Mouse (Mus musculus) left cerebral cortex, adult 8-10 months (tissue): Measurements from ENCODE around the gene Zfp827. TPM values are rescaled to one million over a fixed set of nuclear protein-coding genes. Genes with fewer than 3 reads are reported as not detected.

ENCODE experiments used
- DNase-seq, 2 experiments: peaks; one replicate each; pipeline ENCODE4 v3.0.0; 2022; ENCODE audit warnings: low spot score in 2 of 2
- total RNA-seq, 4 experiments: library from RNA; stranded (reverse); gene quantifications; 2 replicates each; pipeline ENCODE4 v1.2.4; 2022

The Zfp827 gene
- total RNA-seq, 4 experiments from 2014 or later: 39.1 to 45.0 (median 44.3) TPM

DNA sequence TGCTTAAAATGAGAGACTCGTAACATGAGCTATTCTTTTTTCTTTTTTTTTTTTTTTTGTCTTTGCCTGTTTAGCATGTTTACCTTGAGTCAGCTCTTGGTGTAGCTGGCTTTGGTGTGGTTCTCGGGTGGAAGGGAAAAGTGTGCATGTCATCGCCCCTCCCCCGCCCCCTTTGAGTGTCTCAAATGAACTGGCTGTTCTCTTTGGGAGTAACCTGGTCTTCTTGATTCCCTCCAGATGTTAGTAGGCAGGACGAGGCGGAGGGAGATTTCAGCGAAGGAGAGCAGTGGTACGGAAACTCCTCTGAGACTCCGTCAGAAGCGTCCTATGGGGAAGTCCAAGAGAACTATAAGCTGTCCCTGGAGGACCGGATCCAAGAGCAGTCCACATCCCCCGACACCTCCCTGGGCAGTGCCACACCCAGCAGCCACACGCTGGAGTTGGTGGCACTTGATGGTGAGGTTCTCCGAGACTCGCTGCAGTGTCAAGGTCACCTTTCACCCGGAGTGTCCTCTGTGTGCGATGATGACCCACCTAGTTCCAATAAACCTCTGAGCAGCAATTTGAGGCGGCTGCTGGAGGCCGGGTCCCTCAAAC lies 31.9 kb downstream of the Zfp827 start:
- DNase-seq: no peak

DNA sequence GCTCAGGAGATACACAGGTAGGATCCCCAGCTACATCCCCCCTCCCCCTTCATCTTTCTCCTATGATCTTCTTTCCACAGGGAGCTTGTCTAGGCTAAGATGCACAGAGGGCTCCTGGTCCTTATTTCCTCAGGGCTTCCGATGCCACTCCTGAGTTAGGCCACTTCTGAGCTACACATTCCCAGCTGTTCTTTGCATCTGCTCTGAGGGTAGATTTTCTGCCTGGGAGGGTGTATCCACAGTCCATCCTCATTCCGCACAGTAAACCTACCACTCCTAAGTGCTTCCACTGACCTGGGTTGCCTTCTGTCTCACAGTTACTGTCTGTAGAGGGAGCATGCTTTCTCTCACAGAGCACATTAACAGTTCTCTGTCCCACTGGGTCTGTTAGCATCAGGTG lies 37.7 kb downstream of the Zfp827 start:
- no peak for DNase-seq

DNA sequence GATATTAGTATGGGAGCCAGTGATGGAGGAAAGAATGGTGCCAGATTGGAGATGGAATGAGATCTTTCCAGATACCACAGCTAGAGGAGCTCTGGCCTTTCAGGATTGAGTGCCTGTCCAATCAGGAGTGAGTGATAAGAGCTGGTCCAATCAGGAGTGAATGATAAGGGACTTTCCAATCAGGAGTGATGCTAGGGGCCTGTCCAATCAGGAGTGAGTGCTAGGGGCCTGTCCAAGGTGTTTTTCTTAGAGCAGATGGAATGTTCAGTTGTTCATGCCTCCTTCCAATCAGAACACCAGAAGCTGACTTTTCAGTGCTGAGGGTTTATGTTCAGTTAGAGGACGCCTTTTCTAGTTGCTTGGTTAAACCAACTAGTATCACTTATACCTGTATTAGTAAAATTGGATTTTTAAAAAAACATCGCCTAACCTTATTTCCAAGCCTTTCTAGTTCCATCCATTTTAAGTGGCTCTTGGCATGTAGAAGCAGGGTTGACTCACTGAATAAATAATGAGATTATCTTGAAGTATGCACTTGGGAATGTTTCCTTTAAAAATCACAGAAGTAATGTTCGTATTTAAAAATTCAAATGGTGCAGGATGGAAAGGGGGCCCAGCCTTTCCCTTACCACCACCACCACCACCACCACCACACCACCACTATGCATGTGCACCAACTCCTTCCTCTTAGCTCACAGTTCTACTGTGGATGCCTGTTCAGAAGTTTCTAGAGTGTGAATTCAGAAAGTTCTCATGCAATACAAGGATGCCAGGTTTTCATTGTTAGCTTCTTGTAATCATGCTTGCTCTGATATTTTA lies 39.8 kb downstream of the Zfp827 start:
- no peak for DNase-seq

DNA sequence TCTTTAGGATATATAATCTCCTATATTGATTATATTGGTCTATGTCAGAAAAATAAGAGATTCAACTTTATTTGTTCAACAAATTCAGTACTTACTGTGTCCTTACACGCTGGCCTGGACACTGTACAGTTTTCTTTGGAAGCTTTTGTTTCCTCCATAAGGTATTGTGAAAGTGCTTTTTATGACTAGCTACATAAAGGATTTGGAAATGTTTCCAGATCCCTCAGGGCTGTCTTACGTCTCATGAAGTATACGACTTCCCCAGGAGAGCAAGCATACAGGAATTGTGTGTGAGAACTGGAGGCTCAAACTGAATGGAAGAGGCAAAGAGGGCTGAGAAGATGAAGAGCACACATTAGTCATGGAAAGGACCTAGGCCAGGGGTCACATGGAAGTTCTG lies 45.1 kb downstream of the Zfp827 start:
- DNase-seq: no peak

DNA sequence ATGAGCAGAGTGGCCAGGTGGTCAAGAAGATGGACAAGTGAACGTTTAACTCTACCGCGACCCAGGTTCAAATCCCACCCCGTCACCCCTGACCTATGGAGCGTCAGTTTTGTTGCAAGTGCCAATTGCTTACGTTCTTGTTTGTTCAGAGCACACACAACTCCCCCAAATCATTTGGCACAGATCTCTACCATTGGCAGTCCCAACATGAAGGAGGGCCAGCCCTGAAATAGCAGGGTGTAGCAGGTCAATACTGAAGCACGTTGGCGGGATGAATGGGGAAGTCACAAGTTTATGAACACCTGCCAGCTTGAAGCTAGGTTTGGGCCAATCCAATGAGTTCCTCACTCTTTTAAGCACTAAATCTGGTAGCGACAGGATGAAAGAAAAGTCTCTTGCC lies 46.7 kb downstream of the Zfp827 start:
- no peak for DNase-seq

DNA sequence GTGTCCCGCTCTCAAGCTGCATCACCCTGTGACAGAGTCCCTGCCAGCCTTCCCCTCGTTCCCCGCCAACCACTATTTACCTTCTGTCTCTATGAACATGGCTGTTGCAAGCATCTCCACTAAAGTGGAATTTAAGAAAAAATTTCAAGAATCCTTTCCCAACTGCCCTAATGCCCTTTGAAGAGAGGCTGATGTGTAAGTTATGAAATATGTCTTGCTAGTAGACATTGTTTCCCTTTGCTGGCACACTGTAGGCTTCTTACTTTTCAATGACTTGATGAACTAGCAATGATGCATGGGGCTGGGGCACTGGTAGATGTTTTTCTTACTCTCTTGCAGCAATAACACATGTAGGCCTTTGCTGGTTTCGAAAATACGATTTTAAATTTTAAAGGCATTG lies 49.0 kb downstream of the Zfp827 start:
- no peak for DNase-seq

DNA sequence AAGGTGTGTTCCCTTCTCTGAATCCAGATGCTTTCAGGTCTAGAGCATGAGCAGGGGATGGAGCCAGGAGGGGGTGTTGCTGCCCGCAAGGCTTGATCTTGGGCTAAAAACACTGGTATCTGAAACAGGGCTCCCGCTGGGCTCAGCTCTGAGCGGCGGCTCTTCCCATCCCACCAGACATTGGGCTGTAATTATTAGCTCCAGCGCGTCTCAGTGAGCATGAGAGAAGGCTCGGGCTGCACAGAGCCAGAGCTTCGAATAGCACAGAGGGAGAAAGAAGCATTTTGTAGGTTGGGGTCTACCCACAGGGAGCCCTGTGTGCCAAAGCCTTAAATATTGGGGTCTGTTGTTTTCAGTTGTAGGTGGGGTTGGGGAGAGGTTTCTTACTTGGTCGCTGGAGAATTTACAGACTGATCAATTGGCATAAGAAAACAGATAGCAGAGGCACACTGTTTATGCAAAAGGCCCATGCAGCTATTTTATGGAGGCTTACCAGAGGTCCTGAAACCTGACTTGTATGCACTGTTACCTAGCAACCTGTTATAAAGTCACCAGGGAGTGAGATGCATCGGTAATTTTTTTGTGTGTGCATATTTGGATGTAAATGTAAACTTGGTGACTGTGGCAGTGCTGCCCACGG lies 50.4 kb downstream of the Zfp827 start:
- no peak for DNase-seq

DNA sequence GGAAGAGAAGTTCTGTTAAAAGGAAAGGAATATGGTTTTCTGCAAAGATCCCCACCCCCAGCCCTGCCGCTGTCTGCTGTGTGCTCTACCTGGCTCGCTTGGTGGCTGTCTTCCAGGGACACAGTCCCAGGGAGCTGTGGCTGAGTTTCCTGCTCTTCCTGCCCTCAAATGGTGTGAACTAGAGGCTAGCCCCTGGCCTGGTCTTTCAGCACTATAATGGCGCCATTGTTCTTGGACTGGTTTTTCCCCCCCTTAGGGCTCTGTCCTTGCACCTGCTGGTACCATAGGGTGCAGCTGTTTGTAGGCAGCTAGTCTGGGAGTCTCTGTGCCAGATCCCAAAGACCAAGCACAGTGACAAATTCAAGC lies 50.9 kb downstream of the Zfp827 start:
- DNase-seq: peak in 1 of 2 experiments; percentile 33

DNA sequence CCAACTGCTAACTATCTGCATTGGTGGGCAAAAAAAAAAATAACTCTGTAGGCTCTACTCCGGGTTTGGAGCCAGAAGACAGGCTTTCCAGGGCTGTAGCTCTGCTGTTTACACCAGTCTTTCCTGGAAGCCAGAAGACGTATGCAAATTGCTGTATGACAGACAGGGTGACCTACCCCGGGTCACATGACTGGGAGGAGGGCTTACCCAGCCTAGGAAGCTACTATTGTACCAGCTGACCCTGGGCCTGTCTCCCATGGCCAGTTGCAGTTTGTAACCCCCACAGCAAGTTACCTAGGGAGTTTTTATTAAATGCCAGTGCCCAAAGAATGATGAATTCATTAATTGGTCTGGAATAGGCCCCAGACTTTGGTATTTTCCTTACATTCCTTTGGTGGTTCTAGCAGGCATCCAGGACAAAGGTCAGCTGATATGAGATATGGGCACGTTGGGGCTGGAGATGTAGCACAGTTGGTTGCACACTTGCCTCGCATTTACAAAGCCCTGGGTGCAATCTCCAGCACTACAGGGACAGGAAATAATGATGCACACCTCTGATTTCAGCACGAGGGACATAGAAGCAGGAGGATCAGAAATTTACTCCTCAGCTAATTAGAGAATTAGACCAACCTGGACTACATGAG lies 52.0 kb downstream of the Zfp827 start:
- no peak for DNase-seq

DNA sequence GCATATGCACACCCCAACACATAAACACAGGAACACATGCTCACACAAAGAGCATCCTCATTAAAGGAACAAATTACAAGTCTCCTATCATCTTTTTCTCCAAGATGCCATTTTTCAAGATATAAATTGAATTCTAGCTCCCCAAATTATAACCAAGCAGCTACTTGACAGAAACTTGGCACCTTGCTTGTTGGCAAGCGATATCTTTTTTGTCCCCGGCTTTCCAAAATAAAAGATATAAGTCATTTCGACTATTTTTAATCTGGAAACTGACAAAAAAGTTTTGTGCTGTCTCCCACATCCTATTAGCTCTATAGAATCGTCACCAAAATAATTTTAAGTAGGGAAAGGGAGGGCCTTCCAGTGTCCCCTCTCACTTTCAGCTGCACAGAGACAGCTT lies 53.1 kb downstream of the Zfp827 start:
- no peak for DNase-seq

DNA sequence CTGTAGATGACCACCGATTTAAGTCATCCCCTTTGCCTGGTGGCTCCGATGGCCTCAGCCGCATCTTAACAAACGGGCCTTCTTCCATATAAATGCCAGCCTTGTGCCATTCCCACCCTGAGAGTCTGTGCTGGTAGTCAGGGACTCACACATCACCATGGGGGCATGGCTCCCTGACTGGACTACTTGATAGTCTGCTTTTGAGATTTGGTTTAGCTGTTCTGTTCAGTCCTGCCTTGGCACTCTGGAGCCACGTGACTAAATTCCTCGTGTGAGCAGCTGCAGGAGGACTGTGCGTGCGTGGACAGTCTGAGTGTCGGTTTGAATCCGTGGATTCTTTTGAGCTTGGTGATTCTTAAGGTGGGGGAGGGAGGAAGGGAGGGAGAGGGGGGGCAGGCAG lies 53.7 kb downstream of the Zfp827 start:
- no peak for DNase-seq

DNA sequence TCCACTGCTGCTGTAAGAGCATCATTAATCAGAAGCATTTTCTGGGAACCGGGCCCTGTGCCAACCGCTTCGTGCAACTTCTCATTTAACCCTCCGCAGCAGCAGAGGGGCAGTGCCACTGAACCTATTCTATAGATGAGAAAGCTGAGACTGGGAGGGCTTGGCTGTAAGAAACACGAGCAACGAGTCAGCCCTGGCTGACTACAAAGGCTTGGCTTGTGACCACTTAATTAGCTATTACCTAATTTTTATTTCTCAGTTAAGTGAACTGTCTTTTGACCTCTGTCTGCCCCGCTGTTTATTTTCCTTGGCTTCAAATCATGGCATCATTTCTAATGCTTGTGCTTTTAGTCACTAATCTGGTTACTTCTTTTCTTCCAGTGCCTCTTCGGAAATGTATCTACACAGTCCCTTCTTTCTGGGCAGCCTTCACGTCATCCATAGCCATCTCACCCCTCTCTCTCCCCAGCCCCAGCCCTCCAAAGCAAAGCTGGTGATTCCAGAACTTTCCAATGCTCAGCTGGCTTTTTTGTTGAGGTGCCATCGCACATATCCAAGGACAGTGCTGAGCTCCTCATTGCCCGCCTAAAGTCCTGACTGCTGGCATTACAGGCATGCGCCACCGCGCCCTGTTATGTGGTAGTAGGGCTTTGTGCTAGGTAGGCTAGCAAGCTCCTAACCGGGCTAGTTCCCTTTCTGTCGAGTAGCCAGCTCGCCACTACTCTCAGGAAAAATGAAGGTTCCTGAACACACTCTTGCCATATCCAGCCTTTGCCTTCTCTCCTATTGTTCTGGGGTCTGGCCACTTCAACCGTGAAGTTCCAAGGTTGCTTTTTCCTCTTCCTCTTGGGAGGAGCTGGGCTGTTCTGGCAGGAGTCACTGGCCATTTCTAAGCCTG lies 55.5 kb downstream of the Zfp827 start:
- no peak for DNase-seq

DNA sequence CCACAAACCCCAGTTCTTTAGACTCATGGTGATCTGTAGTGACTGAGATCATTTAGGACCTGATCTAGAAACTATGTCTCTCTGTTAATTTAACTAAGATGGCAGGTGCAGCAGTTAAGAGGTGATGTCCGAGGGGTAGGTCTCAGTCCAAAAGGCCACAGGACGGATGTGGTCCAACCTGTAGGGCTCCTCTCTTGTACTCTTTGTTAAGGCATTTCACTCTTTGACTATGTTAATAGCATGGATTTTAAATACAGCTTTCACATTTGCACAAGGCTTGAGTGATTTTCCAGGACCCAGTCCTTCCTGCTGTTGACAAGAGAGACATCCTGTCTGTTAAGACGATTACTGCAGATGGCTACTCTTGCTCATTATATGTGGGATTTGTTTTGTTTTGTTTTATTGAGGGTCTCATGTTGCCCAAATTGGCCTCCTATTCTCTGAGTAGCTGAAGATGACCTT lies 56.2 kb downstream of the Zfp827 start:
- DNase-seq: no peak

DNA sequence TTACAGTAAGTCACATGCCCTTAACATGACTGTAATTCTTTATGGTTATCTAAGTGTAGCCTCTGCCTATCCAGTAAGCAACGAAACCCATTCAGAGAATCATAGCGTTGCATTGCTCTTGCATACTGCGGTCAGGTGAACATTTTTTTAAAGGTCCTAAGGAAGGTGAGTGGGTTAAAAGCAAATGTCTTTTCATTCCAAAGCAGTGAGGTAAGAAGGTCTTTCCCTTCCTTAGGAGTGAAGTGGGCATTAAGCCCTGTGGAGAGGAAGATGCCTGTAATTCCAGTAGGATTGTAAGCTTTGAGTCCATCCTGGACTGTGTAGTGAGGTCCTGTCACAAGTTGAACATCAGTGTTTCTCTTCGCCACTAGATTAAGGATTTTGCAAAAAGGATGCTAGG lies 66.2 kb downstream of the Zfp827 start:
- no peak for DNase-seq

DNA sequence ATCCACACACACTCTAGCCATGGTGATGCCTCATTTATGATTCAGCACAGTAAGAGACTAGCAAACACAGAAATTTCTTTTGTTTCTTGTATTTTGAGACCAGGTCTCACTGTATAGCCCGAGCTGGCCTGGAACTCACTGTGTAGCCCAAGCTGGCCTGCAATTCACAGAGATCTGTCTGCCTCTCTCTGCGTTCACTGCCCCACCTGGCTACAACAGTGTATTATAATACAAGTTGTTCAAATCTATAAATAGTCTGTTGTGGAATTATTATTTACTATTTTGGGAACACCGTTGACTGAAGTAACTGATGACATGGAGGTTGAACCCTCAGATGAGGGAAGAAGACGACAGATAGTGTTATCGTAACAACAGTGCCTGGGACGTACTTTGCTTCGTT lies 66.9 kb downstream of the Zfp827 start:
- no peak for DNase-seq

DNA sequence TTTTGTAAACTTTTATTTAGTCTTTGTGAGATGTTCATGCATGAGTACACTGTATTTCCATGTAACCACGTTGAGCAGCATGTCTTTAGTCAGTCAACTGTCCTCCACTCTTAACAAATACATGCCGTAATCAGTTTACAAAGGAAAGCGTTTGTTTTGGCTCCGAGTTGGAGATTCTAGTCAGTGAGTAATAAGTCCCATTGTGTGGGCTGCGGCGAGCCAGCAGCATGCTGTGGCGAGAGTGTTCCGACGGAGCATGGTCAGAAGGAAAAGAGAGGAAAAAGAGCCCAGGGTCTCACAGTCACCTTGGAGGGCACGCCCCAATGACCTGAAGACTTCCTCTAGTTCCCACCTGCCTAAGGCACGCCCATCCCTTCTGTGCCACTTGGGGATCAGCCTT lies 68.7 kb downstream of the Zfp827 start:
- DNase-seq: no peak

DNA sequence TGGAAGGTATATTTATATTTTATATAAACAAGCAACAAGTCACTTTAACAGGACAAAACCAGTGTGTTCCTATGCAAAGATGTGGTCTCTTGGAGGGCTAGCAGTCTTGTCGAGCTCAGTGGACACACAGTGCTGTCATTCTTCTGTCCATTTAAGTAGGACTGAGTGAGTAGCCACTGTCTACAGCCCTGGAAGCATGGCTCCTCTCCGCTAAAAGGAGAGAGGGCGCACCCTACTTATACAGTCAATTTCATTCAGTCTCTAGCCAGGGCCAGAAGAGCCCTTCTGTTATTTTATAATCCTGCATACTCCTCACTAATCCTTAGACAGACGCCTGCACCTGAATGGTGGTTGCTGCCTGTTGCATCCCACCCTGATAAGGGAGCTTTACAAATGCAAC lies 74.5 kb downstream of the Zfp827 start:
- no peak for DNase-seq

DNA sequence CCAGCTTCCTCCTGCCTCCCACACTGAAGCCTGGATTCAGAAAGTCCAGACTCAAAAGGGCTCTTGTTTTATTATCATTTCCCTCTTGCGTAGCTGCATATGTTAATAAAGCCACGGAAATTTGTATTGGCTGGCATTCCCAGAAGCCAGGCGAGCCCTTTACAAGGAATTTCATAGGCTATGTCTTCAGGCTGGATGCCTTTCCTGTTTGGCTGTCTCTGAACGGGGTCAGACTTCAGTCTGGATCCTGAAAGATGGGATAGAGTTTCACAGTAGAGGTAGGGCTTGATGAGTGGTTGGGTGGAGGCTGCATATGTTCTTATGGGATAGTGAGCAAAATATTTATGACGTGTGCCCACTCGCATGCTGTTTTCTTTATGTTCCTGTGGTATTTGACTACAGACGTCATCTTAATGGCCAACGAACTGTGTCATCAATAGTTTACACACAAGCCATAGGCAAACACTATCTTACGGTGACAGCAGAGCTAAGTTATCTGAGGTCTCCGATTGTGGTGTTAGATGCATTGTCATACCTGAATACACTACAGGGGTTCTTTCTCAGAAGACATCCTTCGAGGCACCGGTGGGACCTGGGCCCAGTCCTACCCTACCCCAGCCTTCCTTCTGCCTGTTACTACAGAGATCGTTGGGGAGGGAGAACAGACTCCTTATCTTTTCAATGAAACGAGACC lies 75.1 kb downstream of the Zfp827 start:
- DNase-seq: no peak

DNA sequence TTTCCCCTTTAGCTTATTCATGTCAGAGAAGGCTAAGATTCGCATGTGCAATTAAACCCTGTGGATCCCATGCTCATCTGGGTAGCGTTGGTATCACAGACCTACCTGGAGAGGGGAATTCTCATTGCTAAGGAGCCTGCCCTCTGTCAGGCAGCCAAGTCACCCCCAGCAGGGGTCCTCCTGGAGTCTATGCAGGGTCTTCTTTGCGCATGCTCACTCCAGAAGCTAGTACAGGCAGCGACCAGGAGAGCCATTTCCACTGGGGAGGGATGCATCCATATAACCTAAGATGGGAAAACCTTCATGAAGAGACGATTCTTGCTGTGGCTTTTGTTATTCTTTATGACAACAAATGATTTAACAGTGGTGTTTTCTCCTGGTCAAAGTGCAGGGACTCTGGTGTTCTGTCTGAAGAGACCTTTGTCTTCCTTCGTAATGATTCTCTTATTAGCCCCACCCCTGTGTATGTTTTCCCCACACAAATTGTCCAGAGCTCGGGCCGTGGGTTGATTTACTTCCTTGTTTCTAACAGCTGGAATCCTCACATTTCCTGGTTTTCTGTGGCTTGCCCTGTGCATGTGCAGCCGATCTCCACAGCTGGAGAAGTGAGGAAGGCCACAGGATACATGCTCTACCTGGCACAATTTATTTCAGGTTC lies 75.8 kb downstream of the Zfp827 start:
- no peak for DNase-seq

DNA sequence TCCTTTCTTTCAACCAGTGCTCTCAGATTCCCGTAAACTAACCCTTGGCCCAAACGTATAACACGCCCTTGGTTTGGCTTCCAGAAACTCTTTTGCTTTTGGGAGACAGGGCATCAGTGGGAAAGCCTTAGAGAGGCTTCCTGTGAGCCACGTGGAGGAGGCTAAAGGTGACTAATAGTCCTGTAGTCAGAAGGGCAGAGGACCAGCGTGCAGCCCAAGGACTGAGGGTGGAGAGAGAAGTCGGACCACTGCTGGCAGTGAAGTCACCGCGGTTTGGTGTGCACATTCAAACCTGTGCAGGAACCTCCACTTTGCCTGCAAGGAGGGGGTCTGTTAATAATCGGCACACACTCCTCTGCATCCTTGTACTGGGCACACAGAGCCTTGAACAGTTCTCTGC lies 76.4 kb downstream of the Zfp827 start:
- no peak for DNase-seq
